Mouse (Mus musculus) G1E (cell line): ENCODE measurements at regions not wholly inside any gene's neighbourhood (a gene's known extent, or its start where the extent isn't known, plus 50 kb on each side); places are given as distances from the start of the nearest gene placed in this dataset.

Source experiments
- CTCF ChIP-seq: IDR thresholded peaks from 2 replicates; pipeline ENCODE4 v1.5.1; 2012; ENCODE audit warnings: low read depth, low read length, inconsistent platforms, mixed read lengths
- TAL1 ChIP-seq: conservative IDR thresholded peaks from 2 replicates; pipeline ENCODE4 v1.6.1; 2012; ENCODE audit warnings: low read depth, low read length, inconsistent platforms, mixed read lengths

GRCm38 (mm10) chr2:46652616-46653015 is 1535.4 kb upstream of the Zeb2 start:
- no peak for TF ChIP-seq TAL1
- TF ChIP-seq CTCF = no peak
